Mouse (Mus musculus) left cerebral cortex, postnatal 25 days (tissue): ENCODE measurements around the gene Mndal. TPM values are rescaled to one million over a fixed set of nuclear protein-coding genes. Genes with fewer than 3 reads are reported as not detected.
"Not testable (repeated sequence)": the region's sequence is repeated elsewhere in the genome, so short reads cannot be mapped to it uniquely, and the experiment has no call there.

ENCODE experiments used
- DNase-seq, 2 experiments: peaks; one replicate each; pipeline ENCODE4 v3.0.0; 2022; ENCODE audit warnings: low spot score in 2 of 2, mixed read lengths in 1 of 2
- intact Hi-C: fragments of 180-260 bp; cut with DNase I; formaldehyde crosslinking; loops from one replicate; pipeline ENCODE4 v1.15.1; 2025
- total RNA-seq, 2 experiments: library from RNA; stranded (reverse); gene quantifications; 2 replicates each; pipeline ENCODE4 v1.2.3; 2021

The Mndal gene
- total RNA-seq, 2 experiments from 2014 or later = 0.78 to 1.5 TPM

GRCm38 (mm10) chr1:173801791-173802190, 140.5 kb downstream of the Mndal start:
- intact Hi-C loops, DNase-seq: not testable (repeated sequence)

Other genes starting within 250 kb of the Mndal start
- under 1 TPM; 0.09 to 0.18 TPM for gene Ifi207, start 200.7 kb downstream of the Mndal start, total RNA-seq
- gene Ifi204, start 175.5 kb downstream of the Mndal start, total RNA-seq = under 1 TPM in 1 of 2 experiments, not detected in 1; 0.34 TPM
- not detected for gene Ifi211, start 29.4 kb downstream of the Mndal start, total RNA-seq
- gene Ifi203, start 181 bp upstream of the Mndal start, total RNA-seq = under 1 TPM; 0.55 to 0.69 TPM
- not detected for gene Ifi202b, start 40.3 kb upstream of the Mndal start, total RNA-seq
- not detected for gene Ifi205, start 89.3 kb upstream of the Mndal start, total RNA-seq
- gene Olfr433, start 98.2 kb upstream of the Mndal start, total RNA-seq = not detected
- not detected for gene Olfr432, start 106.7 kb upstream of the Mndal start, total RNA-seq
- not detected for gene Olfr430, start 124.1 kb upstream of the Mndal start, total RNA-seq
- gene Olfr429, start 141.8 kb upstream of the Mndal start, total RNA-seq = not detected
- not detected for gene Olfr427, start 154.4 kb upstream of the Mndal start, total RNA-seq
- gene Olfr231, start 178.7 kb upstream of the Mndal start, total RNA-seq = not detected
- not detected for gene Olfr424, start 189.0 kb upstream of the Mndal start, total RNA-seq
- gene Olfr420, start 213.1 kb upstream of the Mndal start, total RNA-seq = not detected
- under 1 TPM; 0.09 to 0.14 TPM for gene Spta1, start 230.3 kb upstream of the Mndal start, total RNA-seq